Mouse (Mus musculus): ENCODE measurements around the gene Plk3. TPM values are rescaled to one million over a fixed set of nuclear protein-coding genes. Genes with fewer than 3 reads are reported as not detected.
A peak's percentile ranks its signal among the peaks of the same experiment; 100 is the strongest.

Gene Plk3
- total and polyA plus RNA-seq, 2 experiments from 2014 or later: 16.9 to 18.2 TPM

GRCm38 (mm10) chr4:117109330-117109729, 24.4 kb downstream of the Plk3 start:
- H3K4me3 ChIP-seq (ENCODE audit: low read depth, low read length): no peak overlapping the region
- WGBS: 91% methylated on average over 25 of the region's 25 CpGs
- H3K27me3 ChIP-seq (ENCODE audit: insufficient read depth, low read length): no peaks in the 10 kb centered on the region
- ATAC-seq (no peak), DNase-seq (no peak)
- H3K4me1 ChIP-seq (ENCODE audit: insufficient read depth): no peaks in the 10 kb centered on the region
- H3K4me2 ChIP-seq (ENCODE audit: low read depth): no peak overlapping the region
- H3K27ac ChIP-seq (ENCODE audit: low read depth, low read length): no peak overlapping the region
- TF ChIP-seq CTCF (IDR thresholded peaks at IDR 0.05; ENCODE audit: low read depth): no peak
- no peaks in the 10 kb centered on the region for H3K9me3 ChIP-seq (ENCODE audit: low read length)
- no peak overlapping the region for H3K9ac ChIP-seq
- H3K36me3 ChIP-seq (ENCODE audit: insufficient read depth): peaks cover 42% of the 10 kb centered on the region

- Histone ChIP-seq H3K4me2 (ENCODE audit: low read depth) (no peak overlapping the region), H3K4me1 (ENCODE audit: insufficient read depth) (no peaks in the 10 kb centered on the region), H3K36me3 (ENCODE audit: insufficient read depth) (peaks cover 42% of the 10 kb centered on the region), H3K27me3 (ENCODE audit: insufficient read depth, low read length) (no peaks in the 10 kb centered on the region), H3K27ac (ENCODE audit: low read depth, low read length) (no peak overlapping the region), H3K9ac (no peak overlapping the region), H3K9me3 (ENCODE audit: low read length) (no peaks in the 10 kb centered on the region), H3K4me3 (ENCODE audit: low read depth, low read length) (no peak overlapping the region)
- TF ChIP-seq CTCF (IDR thresholded peaks at IDR 0.05; ENCODE audit: low read depth): no peak
- ATAC-seq (no peak), DNase-seq (no peak)
- WGBS: 97% methylated on average over 6 of the region's 6 CpGs
Measured at GRCm38 (mm10) chr4:117108524-117108849, 25.3 kb downstream of the Plk3 start.

- DNase-seq (no peak), ATAC-seq (no peak)
- Histone ChIP-seq H3K4me3 (ENCODE audit: low read depth, low read length) (no peak overlapping the region), H3K27ac (ENCODE audit: low read depth, low read length) (no peak overlapping the region), H3K4me2 (ENCODE audit: low read depth) (no peak overlapping the region), H3K9ac (no peak overlapping the region), H3K27me3 (ENCODE audit: insufficient read depth, low read length) (no peaks in the 10 kb centered on the region), H3K4me1 (ENCODE audit: insufficient read depth) (no peaks in the 10 kb centered on the region), H3K9me3 (ENCODE audit: low read length) (no peaks in the 10 kb centered on the region), H3K36me3 (ENCODE audit: insufficient read depth) (peaks cover 42% of the 10 kb centered on the region)
- whole genome bisulfite sequencing: 86% methylated on average over 18 of the region's 18 CpGs
- no peak for TF ChIP-seq CTCF (IDR thresholded peaks at IDR 0.05; ENCODE audit: low read depth)
Measured at GRCm38 (mm10) chr4:117107813-117108523, 25.8 kb downstream of the Plk3 start.

GRCm38 (mm10) chr4:117105127-117105526, 28.6 kb downstream of the Plk3 start:
- Histone ChIP-seq H3K9me3 (ENCODE audit: low read length) (no peaks in the 10 kb centered on the region), H3K4me1 (ENCODE audit: insufficient read depth) (no peaks in the 10 kb centered on the region), H3K4me3 (ENCODE audit: low read depth, low read length) (no peak overlapping the region), H3K27ac (ENCODE audit: low read depth, low read length) (no peak overlapping the region), H3K27me3 (ENCODE audit: insufficient read depth, low read length) (no peaks in the 10 kb centered on the region), H3K36me3 (ENCODE audit: insufficient read depth) (peaks cover 26% of the 10 kb centered on the region), H3K4me2 (ENCODE audit: low read depth) (no peak overlapping the region), H3K9ac (peak overlapping the region; percentile 25; the same call in 1 of the 2 replicates)
- TF ChIP-seq CTCF (IDR thresholded peaks at IDR 0.05; ENCODE audit: low read depth): no peak
- 43% methylated on average over 10 of the region's 10 CpGs for WGBS
- ATAC-seq (no peak), DNase-seq (no peak)

- H3K9me3 ChIP-seq (ENCODE audit: low read length): no peaks in the 10 kb centered on the region
- DNase-seq (no peak), ATAC-seq (no peak)
- TF ChIP-seq CTCF (IDR thresholded peaks at IDR 0.05; ENCODE audit: low read depth): 0 out of 2 replicates have a peak, but pooled peaks have one; percentile 2
- no peaks in the 10 kb centered on the region for H3K4me1 ChIP-seq (ENCODE audit: insufficient read depth)
- no peak overlapping the region for H3K4me3 ChIP-seq (ENCODE audit: low read depth, low read length)
- H3K9ac ChIP-seq: no peak overlapping the region
- H3K4me2 ChIP-seq (ENCODE audit: low read depth): no peak overlapping the region
- 75% methylated on average over 10 of the region's 10 CpGs for WGBS
- no peaks in the 10 kb centered on the region for H3K27me3 ChIP-seq (ENCODE audit: insufficient read depth, low read length)
- no peak overlapping the region for H3K27ac ChIP-seq (ENCODE audit: low read depth, low read length)
- H3K36me3 ChIP-seq (ENCODE audit: insufficient read depth): peaks cover 23% of the 10 kb centered on the region; the same call in 1 of the 2 replicates
Measured at GRCm38 (mm10) chr4:117104672-117105071, 29.1 kb downstream of the Plk3 start.

- Histone ChIP-seq H3K4me2 (ENCODE audit: low read depth) (no peak overlapping the region), H3K4me1 (ENCODE audit: insufficient read depth) (peaks cover 9% of the 10 kb centered on the region; the same call in 1 of the 2 replicates), H3K4me3 (ENCODE audit: low read depth, low read length) (no peak overlapping the region), H3K9ac (no peak overlapping the region), H3K36me3 (ENCODE audit: insufficient read depth) (peaks cover 4% of the 10 kb centered on the region; the same call in 1 of the 2 replicates), H3K27ac (ENCODE audit: low read depth, low read length) (no peak overlapping the region), H3K9me3 (ENCODE audit: low read length) (no peaks in the 10 kb centered on the region), H3K27me3 (ENCODE audit: insufficient read depth, low read length) (no peaks in the 10 kb centered on the region)
- ATAC-seq (no peak), DNase-seq (peak; percentile 12)
- TF ChIP-seq CTCF (IDR thresholded peaks at IDR 0.05; ENCODE audit: low read depth): peak; percentile 44
- 46% methylated on average over 7 of the region's 7 CpGs for WGBS
Measured at GRCm38 (mm10) chr4:117101218-117101617, 32.5 kb downstream of the Plk3 start.

GRCm38 (mm10) chr4:117100036-117100435, 33.7 kb downstream of the Plk3 start:
- H3K4me2 ChIP-seq (ENCODE audit: low read depth): no peak overlapping the region
- ATAC-seq (no peak), DNase-seq (no peak)
- H3K4me3 ChIP-seq (ENCODE audit: low read depth, low read length): no peak overlapping the region
- 58% methylated on average over 4 of the region's 4 CpGs for WGBS
- no peak overlapping the region for H3K27ac ChIP-seq (ENCODE audit: low read depth, low read length)
- no peaks in the 10 kb centered on the region for H3K9me3 ChIP-seq (ENCODE audit: low read length)
- H3K36me3 ChIP-seq (ENCODE audit: insufficient read depth): peaks cover 2% of the 10 kb centered on the region; the same call in 1 of the 2 replicates
- no peak overlapping the region for H3K9ac ChIP-seq
- H3K27me3 ChIP-seq (ENCODE audit: insufficient read depth, low read length): no peaks in the 10 kb centered on the region
- peaks cover 9% of the 10 kb centered on the region; the same call in 1 of the 2 replicates for H3K4me1 ChIP-seq (ENCODE audit: insufficient read depth)
- TF ChIP-seq CTCF (IDR thresholded peaks at IDR 0.05; ENCODE audit: low read depth): no peak

Measured in forebrain, postnatal 0 days (tissue).